Mouse (Mus musculus) stomach, embryonic 16.5 days (tissue): ENCODE data around the gene Gm13695. TPM values are rescaled to one million over a fixed set of nuclear protein-coding genes. Genes with fewer than 3 reads are reported as not detected.
"Not testable (repeated sequence)": the region's sequence is repeated elsewhere in the genome, so short reads cannot be mapped to it uniquely, and the experiment has no call there.

Experiments used
- ATAC-seq: fragments of 200-750 bp; cut with Nextera tagmentation; 2 replicates; pipeline ENCODE4 v1.8.0; 2017; ENCODE audit warnings: moderate number of reproducible peaks, moderate TSS enrichment; ENCODE audit not compliant: insufficient read depth, low FRiP score
- H3K27ac ChIP-seq: fragments of 300-500 bp; sonication (generic); 2 replicates; pipeline ENCODE4 v1.5.1; 2014; ENCODE audit warnings: low read length
- H3K27me3 ChIP-seq: fragments of 300-500 bp; sonication (generic); 2 replicates; pipeline ENCODE4 v1.6.1; 2014; ENCODE audit warnings: low read length, control low read depth, mixed read lengths; ENCODE audit not compliant: control insufficient read depth, insufficient read depth
- H3K36me3 ChIP-seq: fragments of 300-500 bp; sonication (generic); 2 replicates; pipeline ENCODE4 v1.6.1; 2014; ENCODE audit warnings: low read length; ENCODE audit not compliant: control insufficient read depth, insufficient read depth
- H3K4me1 ChIP-seq: fragments of 300-500 bp; sonication (generic); 2 replicates; pipeline ENCODE4 v1.6.1; 2014; ENCODE audit warnings: low read length, control low read depth, mixed read lengths; ENCODE audit not compliant: control insufficient read depth, insufficient read depth
- H3K4me2 ChIP-seq: fragments of 300-500 bp; sonication (generic); 2 replicates; pipeline ENCODE4 v1.6.1; 2014; ENCODE audit warnings: low read depth, low read length, mixed read lengths
- H3K4me3 ChIP-seq: fragments of 300-500 bp; sonication (generic); replicated peaks from 2 replicates; pipeline ENCODE4 v1.5.1; 2014; ENCODE audit warnings: mild to moderate bottlenecking, low read length
- H3K9ac ChIP-seq: fragments of 300-500 bp; sonication (generic); 2 replicates; pipeline ENCODE4 v1.6.1; 2014; ENCODE audit warnings: low read length
- H3K9me3 ChIP-seq: fragments of 300-500 bp; sonication (generic); replicated peaks from 2 replicates; pipeline ENCODE4 v1.6.1; 2016; ENCODE audit warnings: low read length, control low read depth; ENCODE audit not compliant: control insufficient read depth
- WGBS: fragments of 180-500 bp; shearing (Covaris S2); extraction: QIAGEN DNeasy Blood & Tissue Kit; methylation state at CpG from one replicate; pipeline ENCODE4 v1.1.7; 2014; 5-methylcytosine and 5-hydroxymethylcytosine counted together
- polyA plus RNA-seq: library from polyadenylated mRNA; unstranded; fragments of >200 nt; fragmentation: Nextera tagmentation; extraction: Ambion mirVana; gene quantifications from 2 replicates; pipeline ENCODE4 v1.2.1, GENCODE M21; 2015

Gm13695 gene
- polyA plus RNA-seq, 1 experiment from 2014 or later = not detected

- not testable (repeated sequence) for H3K4me1 ChIP-seq, H3K4me2 ChIP-seq, H3K9ac ChIP-seq, H3K27me3 ChIP-seq, H3K36me3 ChIP-seq, ATAC-seq, H3K9me3 ChIP-seq, H3K4me3 ChIP-seq, H3K27ac ChIP-seq
- WGBS = no CpG with 5 or more reads among the region's 6 CpGs
Measured at GRCm38 (mm10) chr2:83984443-83984842, 17.3 kb downstream of the Gm13695 start, which contains the start of gene Gm13697. Gm13697 (plus strand) TSS chr2:83984743.

GRCm38 (mm10) chr2:83990253-83990652 lies 23.1 kb downstream of the Gm13695 start, which contains the start of gene Gm13691:
Gm13691 (plus strand) TSS chr2:83990553.
- WGBS = no CpG with 5 or more reads among the region's 6 CpGs
- not testable (repeated sequence) for H3K27ac ChIP-seq, H3K36me3 ChIP-seq, H3K4me2 ChIP-seq, ATAC-seq, H3K27me3 ChIP-seq, H3K4me3 ChIP-seq, H3K4me1 ChIP-seq, H3K9me3 ChIP-seq, H3K9ac ChIP-seq

- H3K9me3 ChIP-seq, H3K9ac ChIP-seq, H3K4me3 ChIP-seq, H3K4me1 ChIP-seq, H3K36me3 ChIP-seq, H3K27ac ChIP-seq, H3K27me3 ChIP-seq, ATAC-seq: not testable (repeated sequence)
- WGBS = 34% methylated on average over 7 of the region's 9 CpGs
- peak overlapping the region; percentile 29; the same call in 1 of the 2 replicates for H3K4me2 ChIP-seq
Measured at GRCm38 (mm10) chr2:83993639-83994255, 26.6 kb downstream of the Gm13695 start.

GRCm38 (mm10) chr2:83994526-83994925 lies 27.4 kb downstream of the Gm13695 start:
- not testable (repeated sequence) for H3K27ac ChIP-seq, H3K36me3 ChIP-seq, H3K4me3 ChIP-seq, H3K9ac ChIP-seq, ATAC-seq, H3K27me3 ChIP-seq, H3K4me2 ChIP-seq, H3K4me1 ChIP-seq, H3K9me3 ChIP-seq
- no CpG with 5 or more reads among the region's 3 CpGs for WGBS

GRCm38 (mm10) chr2:84008913-84009312 lies 41.8 kb downstream of the Gm13695 start:
- H3K27me3 ChIP-seq = no peaks in the 10 kb centered on the region
- H3K9ac ChIP-seq = no peak overlapping the region
- no peak overlapping the region for H3K4me3 ChIP-seq
- no peaks in the 10 kb centered on the region for H3K9me3 ChIP-seq
- no peak for ATAC-seq
- H3K27ac ChIP-seq = no peak overlapping the region
- no peak overlapping the region for H3K4me2 ChIP-seq
- 33% methylated on average over 1 of the region's 1 CpGs for WGBS
- H3K4me1 ChIP-seq = no peaks in the 10 kb centered on the region
- no peaks in the 10 kb centered on the region for H3K36me3 ChIP-seq

GRCm38 (mm10) chr2:84009818-84010217 lies 42.7 kb downstream of the Gm13695 start:
- Histone ChIP-seq H3K4me2 (no peak overlapping the region), H3K36me3 (no peaks in the 10 kb centered on the region), H3K27ac (no peak overlapping the region), H3K4me3 (no peak overlapping the region), H3K9me3 (no peaks in the 10 kb centered on the region), H3K27me3 (no peaks in the 10 kb centered on the region), H3K9ac (no peak overlapping the region), H3K4me1 (no peaks in the 10 kb centered on the region)
- no peak for ATAC-seq
- 57% methylated on average over 3 of the region's 3 CpGs for WGBS

GRCm38 (mm10) chr2:84014572-84014971 lies 47.5 kb downstream of the Gm13695 start:
- ATAC-seq = no peak

GRCm38 (mm10) chr2:84016291-84016690 lies 49.2 kb downstream of the Gm13695 start:
- not testable (repeated sequence) for H3K4me1 ChIP-seq, H3K36me3 ChIP-seq, H3K27me3 ChIP-seq, H3K27ac ChIP-seq, ATAC-seq, H3K4me3 ChIP-seq, H3K9ac ChIP-seq, H3K9me3 ChIP-seq, H3K4me2 ChIP-seq
- WGBS = 84% methylated on average over 5 of the region's 5 CpGs

More at GRCm38 (mm10) chr2:84014572-84014971, 47.5 kb downstream of the Gm13695 start:
- no peak overlapping the region for H3K9ac ChIP-seq
- H3K27ac ChIP-seq = no peak overlapping the region
- H3K4me3 ChIP-seq = no peak overlapping the region
- 52% methylated on average over 6 of the region's 6 CpGs for WGBS
- H3K27me3 ChIP-seq = no peaks in the 10 kb centered on the region
- H3K4me1 ChIP-seq = no peaks in the 10 kb centered on the region
- H3K9me3 ChIP-seq = no peaks in the 10 kb centered on the region
- no peak overlapping the region for H3K4me2 ChIP-seq
- no peaks in the 10 kb centered on the region for H3K36me3 ChIP-seq

GRCm38 (mm10) chr2:84018330-84018729 lies 51.2 kb downstream of the Gm13695 start:
- Histone ChIP-seq H3K9me3 (no peaks in the 10 kb centered on the region), H3K36me3 (no peaks in the 10 kb centered on the region), H3K4me3 (no peak overlapping the region), H3K4me2 (no peak overlapping the region), H3K9ac (no peak overlapping the region), H3K27ac (no peak overlapping the region), H3K4me1 (no peaks in the 10 kb centered on the region), H3K27me3 (no peaks in the 10 kb centered on the region)
- ATAC-seq = no peak
- WGBS = 45% methylated on average over 3 of the region's 3 CpGs
